Mouse (Mus musculus): ENCODE data around the gene Aqp1. TPM values are rescaled to one million over a fixed set of nuclear protein-coding genes. Genes with fewer than 3 reads are reported as not detected.

Gene Aqp1
- polyA plus RNA-seq, 1 experiment, result 206 TPM

GRCm38 (mm10) chr6:55356976-55357635 is 20.9 kb downstream of the Aqp1 start:
- 82% methylated on average over 5 of the region's 5 CpGs for WGBS
- Histone ChIP-seq H3K36me3 (ENCODE audit: control insufficient read depth, insufficient read depth, low read length) (no peaks in the 10 kb centered on the region), H3K27me3 (ENCODE audit: control insufficient read depth, insufficient read depth, low read length) (no peaks in the 10 kb centered on the region), H3K4me1 (ENCODE audit: control insufficient read depth, insufficient read depth, insufficient read length) (no peaks in the 10 kb centered on the region), H3K4me3 (ENCODE audit: extremely low read depth, insufficient read depth, insufficient read length) (no peak overlapping the region), H3K27ac (ENCODE audit: insufficient read depth, low read length) (no peak overlapping the region; the same call in 1 of the 2 replicates)
- TF ChIP-seq POLR2A (IDR thresholded peaks at IDR 0.05; ENCODE audit: low read depth, low read length), result no peak
- TF ChIP-seq CTCF (IDR thresholded peaks at IDR 0.05; ENCODE audit: extremely low read depth, insufficient read depth, insufficient read length, insufficient replicate concordance), result no peak
- no peak for DNase-seq (ENCODE audit: low read depth in 1 of 2, low spot score in 2 of 2)

- TF ChIP-seq CTCF (IDR thresholded peaks at IDR 0.05; ENCODE audit: extremely low read depth, insufficient read depth, insufficient read length, insufficient replicate concordance), result no peak
- TF ChIP-seq POLR2A (IDR thresholded peaks at IDR 0.05; ENCODE audit: low read depth, low read length), result no peak
- no peak overlapping the region; the same call in 1 of the 2 replicates for H3K27ac ChIP-seq (ENCODE audit: insufficient read depth, low read length)
- H3K4me3 ChIP-seq (ENCODE audit: extremely low read depth, insufficient read depth, insufficient read length), result no peak overlapping the region
- no peak for DNase-seq (ENCODE audit: low read depth in 1 of 2, low spot score in 2 of 2)
- H3K36me3 ChIP-seq (ENCODE audit: control insufficient read depth, insufficient read depth, low read length), result no peaks in the 10 kb centered on the region
- H3K4me1 ChIP-seq (ENCODE audit: control insufficient read depth, insufficient read depth, insufficient read length), result no peaks in the 10 kb centered on the region
- no peaks in the 10 kb centered on the region for H3K27me3 ChIP-seq (ENCODE audit: control insufficient read depth, insufficient read depth, low read length)
- 72% methylated on average over 6 of the region's 6 CpGs for WGBS
Observed at GRCm38 (mm10) chr6:55357636-55358031, 21.4 kb downstream of the Aqp1 start.

- Histone ChIP-seq H3K27me3 (ENCODE audit: control insufficient read depth, insufficient read depth, low read length) (no peaks in the 10 kb centered on the region), H3K4me1 (ENCODE audit: control insufficient read depth, insufficient read depth, insufficient read length) (no peaks in the 10 kb centered on the region)
- WGBS, result 38% methylated on average over 2 of the region's 2 CpGs
Observed at GRCm38 (mm10) chr6:55358731-55359143, 22.5 kb downstream of the Aqp1 start.

DNA sequence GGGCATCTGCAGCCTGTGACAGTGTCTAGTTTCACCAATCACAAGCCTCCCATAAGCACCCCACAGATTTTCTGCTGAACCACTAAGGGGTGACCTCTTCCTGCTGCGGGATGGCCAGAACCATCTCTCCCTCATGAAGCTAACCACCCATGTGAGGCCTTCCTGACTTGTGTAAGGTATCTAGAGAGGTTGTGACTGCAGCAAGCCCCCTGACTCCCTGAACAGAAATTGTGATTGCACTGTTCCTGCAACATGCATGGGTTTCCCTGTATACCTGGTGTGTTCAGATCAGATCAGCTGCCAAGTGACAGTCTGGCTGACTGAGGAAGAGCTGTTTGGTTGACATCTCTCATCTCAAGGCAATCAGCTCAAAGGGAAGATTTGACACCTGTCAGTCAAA is 26.4 kb downstream of the Aqp1 start:
- 86% methylated on average over 1 of the region's 1 CpGs for WGBS
- Histone ChIP-seq H3K36me3 (ENCODE audit: control insufficient read depth, insufficient read depth, low read length) (no peaks in the 10 kb centered on the region), H3K4me3 (ENCODE audit: extremely low read depth, insufficient read depth, insufficient read length) (no peak overlapping the region), H3K4me1 (ENCODE audit: control insufficient read depth, insufficient read depth, insufficient read length) (no peaks in the 10 kb centered on the region), H3K27me3 (ENCODE audit: control insufficient read depth, insufficient read depth, low read length) (no peaks in the 10 kb centered on the region), H3K27ac (ENCODE audit: insufficient read depth, low read length) (no peak overlapping the region)
- no peak for TF ChIP-seq POLR2A (IDR thresholded peaks at IDR 0.05; ENCODE audit: low read depth, low read length)
- no peak for TF ChIP-seq CTCF (IDR thresholded peaks at IDR 0.05; ENCODE audit: extremely low read depth, insufficient read depth, insufficient read length, insufficient replicate concordance)
- DNase-seq (ENCODE audit: low read depth in 1 of 2, low spot score in 2 of 2), result no peak

More at GRCm38 (mm10) chr6:55358731-55359143, 22.5 kb downstream of the Aqp1 start:
- Histone ChIP-seq H3K27ac (ENCODE audit: insufficient read depth, low read length) (no peak overlapping the region), H3K36me3 (ENCODE audit: control insufficient read depth, insufficient read depth, low read length) (no peaks in the 10 kb centered on the region), H3K4me3 (ENCODE audit: extremely low read depth, insufficient read depth, insufficient read length) (no peak overlapping the region)
- TF ChIP-seq CTCF (IDR thresholded peaks at IDR 0.05; ENCODE audit: extremely low read depth, insufficient read depth, insufficient read length, insufficient replicate concordance), result no peak
- no peak for TF ChIP-seq POLR2A (IDR thresholded peaks at IDR 0.05; ENCODE audit: low read depth, low read length)
- DNase-seq (ENCODE audit: low read depth in 1 of 2, low spot score in 2 of 2), result no peak

DNA sequence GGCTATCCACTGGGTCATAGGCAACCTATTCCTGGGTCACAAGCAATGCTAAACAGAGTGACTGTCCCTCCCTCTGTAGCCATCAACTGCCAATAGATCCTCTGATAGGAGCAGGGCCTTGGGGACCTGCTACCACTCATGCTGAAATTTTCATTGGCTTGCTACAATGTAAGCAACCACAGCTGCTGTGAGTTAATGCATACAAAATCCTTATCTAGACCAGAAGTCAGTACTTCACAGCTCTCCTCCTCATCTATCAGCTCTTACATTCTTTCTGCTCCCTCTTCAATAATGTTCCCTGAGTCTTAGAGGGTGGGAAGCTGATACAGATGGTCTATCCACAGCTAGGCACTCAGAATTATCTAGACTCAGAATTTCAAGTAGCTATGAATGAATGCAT is 30.9 kb downstream of the Aqp1 start:
- no peak for TF ChIP-seq CTCF (IDR thresholded peaks at IDR 0.05; ENCODE audit: extremely low read depth, insufficient read depth, insufficient read length, insufficient replicate concordance)
- no peak for TF ChIP-seq POLR2A (IDR thresholded peaks at IDR 0.05; ENCODE audit: low read depth, low read length)
- H3K27me3 ChIP-seq (ENCODE audit: control insufficient read depth, insufficient read depth, low read length), result no peaks in the 10 kb centered on the region
- no peak overlapping the region for H3K27ac ChIP-seq (ENCODE audit: insufficient read depth, low read length)
- H3K36me3 ChIP-seq (ENCODE audit: control insufficient read depth, insufficient read depth, low read length), result no peaks in the 10 kb centered on the region
- H3K4me1 ChIP-seq (ENCODE audit: control insufficient read depth, insufficient read depth, insufficient read length), result no peaks in the 10 kb centered on the region
- no peak overlapping the region for H3K4me3 ChIP-seq (ENCODE audit: extremely low read depth, insufficient read depth, insufficient read length)
- DNase-seq (ENCODE audit: low read depth in 1 of 2, low spot score in 2 of 2), result no peak

DNA sequence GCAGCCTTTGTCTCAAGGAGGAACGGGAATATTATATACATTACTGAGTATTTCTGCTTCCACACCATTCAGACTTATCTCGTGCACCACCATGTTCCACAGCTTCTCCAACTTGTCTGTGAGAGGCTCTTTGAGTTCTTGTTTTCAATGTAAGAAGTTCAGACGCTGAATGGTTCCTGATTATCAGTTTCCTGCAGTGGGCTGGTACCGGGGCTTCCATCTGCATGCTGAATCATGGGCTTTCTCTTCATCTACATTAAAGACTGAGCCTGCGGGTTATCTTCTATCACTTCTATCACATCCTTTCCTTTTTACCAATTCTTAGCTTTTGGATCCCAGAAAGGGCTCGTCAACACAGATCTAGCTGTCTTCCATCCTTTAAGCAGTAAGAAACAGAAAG is 34.6 kb downstream of the Aqp1 start:
- Histone ChIP-seq H3K27ac (ENCODE audit: insufficient read depth, low read length) (no peak overlapping the region), H3K4me3 (ENCODE audit: extremely low read depth, insufficient read depth, insufficient read length) (no peak overlapping the region), H3K27me3 (ENCODE audit: control insufficient read depth, insufficient read depth, low read length) (no peaks in the 10 kb centered on the region), H3K36me3 (ENCODE audit: control insufficient read depth, insufficient read depth, low read length) (no peaks in the 10 kb centered on the region), H3K4me1 (ENCODE audit: control insufficient read depth, insufficient read depth, insufficient read length) (no peaks in the 10 kb centered on the region)
- WGBS, result 31% methylated on average over 6 of the region's 6 CpGs
- TF ChIP-seq POLR2A (IDR thresholded peaks at IDR 0.05; ENCODE audit: low read depth, low read length) (no peak), CTCF (IDR thresholded peaks at IDR 0.05; ENCODE audit: extremely low read depth, insufficient read depth, insufficient read length, insufficient replicate concordance) (no peak)
- DNase-seq (ENCODE audit: low read depth in 1 of 2, low spot score in 2 of 2), result no peak

GRCm38 (mm10) chr6:55376076-55376475 is 39.8 kb downstream of the Aqp1 start, which contains the start of gene Ghrhr:
TSS of gene Ghrhr (plus strand) at chr6:55376295.
- no peak for TF ChIP-seq CTCF (IDR thresholded peaks at IDR 0.05; ENCODE audit: extremely low read depth, insufficient read depth, insufficient read length, insufficient replicate concordance)
- TF ChIP-seq POLR2A (IDR thresholded peaks at IDR 0.05; ENCODE audit: low read depth, low read length), result no peak
- no peaks in the 10 kb centered on the region for H3K4me1 ChIP-seq (ENCODE audit: control insufficient read depth, insufficient read depth, insufficient read length)
- H3K27ac ChIP-seq (ENCODE audit: insufficient read depth, low read length), result no peak within 1 kb of the TSS
- DNase-seq (ENCODE audit: low read depth in 1 of 2, low spot score in 2 of 2), result no peak
- 83% methylated on average over 6 of the region's 6 CpGs for WGBS
- H3K36me3 ChIP-seq (ENCODE audit: control insufficient read depth, insufficient read depth, low read length), result no peaks in the 10 kb centered on the region
- H3K4me3 ChIP-seq (ENCODE audit: extremely low read depth, insufficient read depth, insufficient read length), result no peak within 1 kb of the TSS
- H3K27me3 ChIP-seq (ENCODE audit: control insufficient read depth, insufficient read depth, low read length), result no peaks in the 10 kb centered on the region
